Mouse (Mus musculus): ENCODE data around the gene Otx2.
A peak's percentile ranks its signal among the peaks of the same experiment; 100 is the strongest.

Otx2 gene

GRCm38 (mm10) chr14:48673541-48673940 is at the start of gene Otx2:
Gene Otx2 (minus strand): TSS chr14:48673819.
- peak; percentile 56 to 59 for DNase-seq

DNA sequence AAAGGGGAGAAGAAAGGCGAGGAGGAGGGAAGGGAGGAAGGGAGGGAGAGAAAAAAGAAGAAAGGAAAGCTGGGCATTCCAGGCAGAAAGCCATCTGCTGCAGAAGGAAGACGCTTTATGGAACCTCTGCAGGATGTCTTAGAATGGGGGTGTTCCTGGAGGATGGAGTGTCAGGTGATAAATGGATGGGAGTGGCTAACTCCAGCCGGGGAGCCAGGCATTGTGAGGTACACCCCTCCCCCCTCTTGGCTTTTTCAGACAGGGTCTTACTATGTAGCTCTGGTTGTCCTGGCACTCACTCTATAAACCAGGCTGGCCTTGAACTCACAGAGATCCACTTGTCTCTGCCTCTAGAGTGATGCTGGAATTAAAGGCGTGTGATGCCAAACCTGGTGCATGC is 49.1 kb upstream of the Otx2 start:
- no peak for DNase-seq

- DNase-seq = no peak
Measured at GRCm38 (mm10) chr14:48719296-48719695, 45.7 kb upstream of the Otx2 start.

DNA sequence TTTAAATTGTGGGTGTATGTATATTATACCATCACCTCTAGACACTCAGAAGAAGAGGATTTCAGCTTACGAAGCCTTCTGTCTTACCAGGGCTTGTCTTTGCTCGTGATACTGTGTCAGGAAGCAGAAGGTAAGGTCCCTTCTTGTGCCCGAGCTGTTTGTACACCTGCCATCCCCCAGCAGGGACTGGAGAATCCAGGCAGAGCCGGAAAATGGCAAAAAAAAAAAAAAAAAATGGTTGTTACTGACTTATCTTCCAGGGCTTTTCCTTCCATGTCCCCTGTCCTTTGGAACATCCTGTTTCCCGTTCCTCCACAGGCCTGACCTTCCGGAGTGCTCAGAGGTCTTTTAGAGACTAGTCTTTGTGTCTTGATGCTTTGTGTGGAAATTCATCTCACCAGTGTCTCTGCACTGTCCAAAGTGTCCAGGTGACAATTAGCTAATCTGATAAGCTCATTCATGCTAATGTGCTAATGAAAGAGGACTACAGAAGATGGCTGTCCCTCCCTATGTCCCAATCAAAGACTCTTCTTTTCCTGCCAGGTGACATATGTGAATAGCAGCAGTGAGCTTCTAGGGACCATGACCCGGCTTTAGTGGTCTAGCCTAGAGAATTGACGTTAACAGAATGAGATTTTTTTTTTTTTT is 44.1 kb upstream of the Otx2 start:
- peak; percentile 49 to 69 for DNase-seq

DNA sequence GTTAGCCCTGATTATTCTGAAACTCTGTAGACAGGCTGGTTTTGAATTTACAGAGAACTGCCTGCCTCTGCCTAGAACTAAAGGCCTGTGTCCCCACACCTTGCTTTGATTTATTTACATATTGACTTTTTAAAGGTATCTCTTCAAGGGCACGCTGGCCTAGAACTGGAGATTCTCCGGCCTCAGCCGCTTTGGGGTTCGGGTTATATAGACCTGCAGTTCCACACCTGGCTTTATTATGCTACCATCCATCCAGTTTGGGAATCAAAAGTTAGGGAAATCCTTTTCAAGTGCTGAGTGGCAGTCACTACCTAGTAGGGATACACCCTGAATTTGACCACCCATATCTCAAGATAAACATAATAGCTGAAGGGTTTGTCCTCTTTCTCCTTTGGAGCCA is 42.8 kb upstream of the Otx2 start:
- no peak for DNase-seq

DNA sequence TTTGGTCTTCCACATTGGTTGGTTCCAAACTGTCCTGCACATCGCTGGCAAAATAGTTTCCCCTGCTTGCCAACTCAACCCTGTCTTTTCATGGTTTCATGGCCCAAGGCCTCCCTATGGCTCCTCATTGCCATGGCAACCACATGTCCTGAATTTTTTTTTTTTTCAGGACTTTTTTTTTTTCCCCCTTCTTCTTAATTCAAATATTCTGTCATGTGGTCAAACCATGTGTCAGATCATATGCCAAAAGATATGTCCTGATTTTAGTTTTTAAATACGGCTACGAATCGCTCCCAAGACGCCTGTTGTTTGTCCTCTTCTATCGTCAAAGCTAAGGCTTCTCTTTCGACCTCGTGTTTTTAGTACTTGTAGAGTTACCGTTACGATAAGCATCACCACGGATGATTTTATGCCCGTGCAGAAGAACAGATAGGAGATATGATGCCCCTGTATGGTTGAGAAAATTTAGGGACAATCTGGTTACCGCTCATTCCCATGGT is 37.3 kb upstream of the Otx2 start:
- DNase-seq = peak; percentile 19 to 51

DNA sequence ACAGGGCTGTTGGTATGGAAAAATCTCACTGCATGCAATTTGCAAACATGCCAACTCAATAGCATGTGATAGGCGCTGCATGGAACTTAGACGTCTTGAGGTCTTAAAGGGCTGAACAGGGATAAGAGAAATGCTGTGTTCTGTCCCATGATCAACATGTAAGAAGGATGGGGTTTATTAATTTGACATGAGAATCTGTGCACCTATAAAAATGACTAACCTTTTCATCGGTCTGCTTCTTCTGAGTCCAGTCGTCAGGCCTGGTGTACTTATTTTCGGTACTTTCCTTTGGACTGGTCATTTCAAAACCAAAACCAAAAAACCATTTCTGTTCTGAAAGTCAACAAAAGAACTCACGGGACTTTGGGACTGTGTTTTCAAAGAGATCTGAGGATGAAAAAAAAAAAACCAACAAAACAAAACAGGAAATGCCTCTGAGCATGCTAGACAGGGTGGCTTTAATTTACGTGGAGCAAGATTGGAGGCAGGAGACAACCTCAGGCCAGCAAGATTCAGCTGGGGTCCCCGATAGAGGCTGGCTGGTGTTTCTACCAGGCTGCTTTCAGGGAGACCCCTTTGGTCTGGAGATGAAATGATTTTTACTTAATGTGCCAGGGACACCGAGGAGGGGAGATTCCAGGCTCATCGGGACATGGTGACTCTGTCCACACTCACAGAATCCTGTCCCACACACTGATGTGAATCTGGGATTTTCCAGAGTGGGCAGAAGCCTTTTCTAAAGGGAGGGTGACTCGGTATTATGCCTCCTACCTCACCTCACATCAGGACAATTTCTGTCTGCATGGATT is 36.6 kb upstream of the Otx2 start:
- DNase-seq = peak; percentile 11 to 44

- peak; percentile 52 to 57 for DNase-seq
Measured at GRCm38 (mm10) chr14:48709371-48710061, 35.9 kb upstream of the Otx2 start.

GRCm38 (mm10) chr14:48707844-48708383 is 34.3 kb upstream of the Otx2 start:
- no peak for DNase-seq

DNA sequence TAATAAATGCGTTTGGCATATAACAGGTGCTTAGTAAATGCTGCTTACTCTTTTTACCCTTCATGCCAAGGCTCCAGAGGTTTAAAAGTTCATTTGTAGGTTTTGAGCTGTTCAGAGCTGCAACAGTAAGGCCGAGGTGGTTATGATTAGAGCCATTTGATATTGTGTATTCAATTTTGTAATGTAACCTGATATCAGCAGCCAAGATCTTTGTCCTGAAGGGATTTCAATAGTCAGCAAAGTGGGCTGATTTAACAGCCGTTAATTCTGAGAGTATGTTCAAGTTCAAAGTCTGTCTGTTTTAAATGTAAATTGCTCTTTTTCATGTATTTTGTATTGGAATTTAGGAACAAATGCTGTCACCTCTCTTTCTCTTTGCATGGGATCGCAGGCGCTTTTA is 33.8 kb upstream of the Otx2 start:
- DNase-seq = no peak

GRCm38 (mm10) chr14:48700790-48701370 is 27.3 kb upstream of the Otx2 start:
- no peak for DNase-seq

DNA sequence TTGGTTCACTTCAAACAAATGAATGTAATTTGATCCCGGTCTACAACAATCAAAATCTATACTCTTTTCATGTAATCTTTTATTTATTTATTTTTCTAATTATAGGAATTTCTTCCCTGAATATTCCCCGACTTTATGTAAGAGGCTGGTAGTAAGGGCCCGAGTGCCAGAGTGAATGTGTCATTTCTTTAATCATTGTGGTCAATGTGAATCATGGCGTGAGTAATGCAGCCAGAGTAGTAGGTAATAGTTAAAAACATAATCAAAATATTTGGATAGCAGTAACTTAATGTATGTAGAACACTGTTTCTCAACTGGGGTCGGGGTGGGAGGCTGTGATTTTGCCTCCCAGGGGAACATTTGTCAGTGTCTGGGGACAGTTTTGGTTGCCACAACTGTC is 6.0 kb upstream of the Otx2 start:
- no peak for DNase-seq

GRCm38 (mm10) chr14:48678674-48679073 is 5.1 kb upstream of the Otx2 start:
- no peak for DNase-seq

GRCm38 (mm10) chr14:48674036-48674831 is 615 bp upstream of the Otx2 start:
- DNase-seq = peak; percentile 40 to 44

- no peak for DNase-seq
Measured at GRCm38 (mm10) chr14:48672611-48673176, 925 bp downstream of the Otx2 start.

DNA sequence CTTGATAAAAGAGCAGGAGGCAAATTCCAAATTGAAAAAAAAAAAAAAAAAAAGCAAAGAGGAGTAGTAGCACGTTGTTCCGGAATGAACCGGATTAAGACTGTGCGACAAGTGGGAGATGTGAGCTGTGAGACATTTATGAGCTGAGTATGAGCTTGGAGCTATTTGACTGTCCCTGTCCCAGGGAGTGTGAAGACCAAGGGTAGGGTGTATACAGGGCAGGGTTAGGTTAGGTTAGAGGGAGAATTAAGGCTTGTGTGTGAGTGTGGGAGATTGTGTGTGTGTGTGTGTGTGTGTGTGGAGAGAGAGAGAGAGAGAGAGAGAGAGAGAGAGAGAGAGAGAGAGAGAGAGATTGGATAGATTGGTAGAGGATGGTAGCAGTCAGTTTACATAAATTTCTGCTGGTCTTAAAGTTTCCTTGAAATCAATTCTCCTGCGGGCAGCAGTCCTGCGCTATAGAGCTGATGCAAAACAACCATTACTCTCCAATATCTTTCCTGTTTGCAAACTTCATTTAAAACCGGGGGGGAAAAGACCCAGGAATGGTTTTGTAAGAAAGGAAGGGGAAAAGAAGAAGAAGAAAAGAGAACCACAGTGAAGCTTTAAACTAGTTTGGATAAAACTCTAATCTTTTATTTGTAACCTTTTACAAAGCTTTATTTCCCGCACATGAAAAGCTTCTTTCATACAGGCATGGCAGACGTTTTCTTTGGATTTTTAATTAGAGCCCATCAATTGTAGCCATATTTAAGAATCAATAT is 2.0 kb downstream of the Otx2 start:
- peak in 1 of 2 experiments; percentile 4 for DNase-seq

- DNase-seq = no peak
Measured at GRCm38 (mm10) chr14:48670761-48671479, 2.7 kb downstream of the Otx2 start.

DNA sequence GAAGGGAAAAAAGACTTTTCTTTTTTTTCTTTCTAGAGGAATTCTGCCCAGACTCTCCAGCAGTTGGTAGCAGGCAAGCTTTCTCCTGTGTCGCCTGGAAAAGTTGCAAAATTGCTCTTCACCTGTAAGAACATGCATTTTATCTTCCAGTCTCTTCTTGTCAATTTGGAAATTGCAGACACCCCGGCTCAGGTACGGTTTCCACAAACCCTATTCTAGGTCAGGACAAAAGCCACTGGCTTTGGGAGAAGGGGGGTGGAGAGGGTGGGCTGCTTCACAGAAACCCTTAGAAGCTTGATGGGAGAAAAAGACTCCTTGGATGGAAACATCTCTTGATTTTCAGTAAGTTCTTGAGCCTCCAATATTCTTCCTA is 3.4 kb downstream of the Otx2 start:
- no peak for DNase-seq

DNA sequence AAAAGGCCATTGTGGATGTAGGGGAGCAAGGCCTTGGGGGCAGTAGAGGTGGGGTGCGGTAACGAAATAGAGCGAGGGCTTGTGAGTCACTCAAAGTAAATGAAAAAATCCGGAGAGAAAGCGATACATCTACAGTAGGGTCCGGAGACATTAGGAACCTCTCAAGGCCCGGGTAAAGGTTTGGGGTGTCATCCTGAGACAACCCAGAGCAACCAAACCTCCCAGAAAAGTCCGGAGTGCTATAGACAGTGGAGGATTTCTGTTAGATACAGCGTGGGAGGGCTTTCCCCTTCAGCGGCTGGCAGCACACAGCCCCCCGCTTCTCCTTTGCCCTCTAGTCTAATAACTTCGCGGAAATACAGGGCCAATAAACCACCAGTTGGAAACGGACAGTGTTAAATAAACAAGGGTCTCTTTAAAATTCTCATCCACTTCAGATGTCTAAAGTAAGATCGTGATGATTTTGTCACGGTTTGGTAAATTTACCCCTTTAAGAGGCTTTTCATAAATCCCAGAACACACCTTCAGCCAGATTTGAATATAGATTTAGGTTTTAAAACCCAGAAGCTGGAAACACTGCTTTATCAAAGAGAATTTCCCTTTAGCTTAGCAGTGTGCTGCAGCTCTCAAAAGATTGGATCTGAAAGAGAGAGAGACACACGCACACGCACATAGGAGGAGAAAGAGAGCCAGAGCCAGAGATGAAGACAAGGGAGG is 3.9 kb downstream of the Otx2 start:
- DNase-seq = peak in 1 of 2 experiments; percentile 26

Measured in cerebellum, postnatal 25 days (tissue).